Mouse (Mus musculus) limb, embryonic 14.5 days (tissue): ENCODE results near the gene Prkce. TPM values are rescaled to one million over a fixed set of nuclear protein-coding genes. Genes with fewer than 3 reads are reported as not detected.

Experiments
- ATAC-seq: fragments of 200-750 bp; cut with Nextera tagmentation; 2 replicates; pipeline ENCODE4 v1.8.0; 2017; ENCODE audit warnings: low read depth, moderate number of reproducible peaks, moderate TSS enrichment; ENCODE audit not compliant: low FRiP score
- DNase-seq: peaks from one replicate; pipeline ENCODE4 v3.0.0-alpha.2; 2015; ENCODE audit warnings: low spot score
- H3K27ac ChIP-seq: fragments of 300-500 bp; sonication (generic); replicated peaks from 2 replicates; pipeline ENCODE4 v1.5.1; 2014; ENCODE audit warnings: low read depth, mild to moderate bottlenecking, low read length, moderate library complexity, mixed read lengths
- H3K27me3 ChIP-seq: fragments of 300-500 bp; sonication (generic); 2 replicates; pipeline ENCODE4 v1.6.1; 2014; ENCODE audit warnings: low read length, mixed read lengths; ENCODE audit not compliant: control insufficient read depth, insufficient read depth
- H3K36me3 ChIP-seq: fragments of 300-500 bp; sonication (generic); 2 replicates; pipeline ENCODE4 v1.6.1; 2014; ENCODE audit warnings: mild to moderate bottlenecking, low read length, moderate library complexity, mixed read lengths; ENCODE audit not compliant: control insufficient read depth, insufficient read depth
- H3K4me1 ChIP-seq: fragments of 300-500 bp; sonication (generic); 2 replicates; pipeline ENCODE4 v1.6.1; 2014; ENCODE audit warnings: antibody characterized with exemption, low read length, mixed read lengths; ENCODE audit not compliant: control insufficient read depth, insufficient read depth
- H3K4me2 ChIP-seq: fragments of 300-500 bp; sonication (generic); replicated peaks from 2 replicates; pipeline ENCODE4 v1.6.1; 2014; ENCODE audit warnings: low read depth, mild to moderate bottlenecking, low read length, moderate library complexity; ENCODE audit not compliant: severe bottlenecking
- H3K4me3 ChIP-seq: fragments of 300-500 bp; sonication (generic); replicated peaks from 2 replicates; pipeline ENCODE4 v1.5.1; 2014; ENCODE audit warnings: low read length
- H3K9ac ChIP-seq: fragments of 300-500 bp; sonication (generic); 2 replicates; pipeline ENCODE4 v1.6.1; 2014; ENCODE audit warnings: mild to moderate bottlenecking, low read depth, low read length, moderate library complexity; ENCODE audit not compliant: severe bottlenecking
- H3K9me3 ChIP-seq: fragments of 300-500 bp; sonication (generic); 2 replicates; pipeline ENCODE4 v1.6.1; 2016; ENCODE audit warnings: low read length; ENCODE audit not compliant: control insufficient read depth
- POLR2A ChIP-seq: fragments of 200-500 bp; IDR thresholded peaks from 2 replicates; pipeline ENCODE4 v1.8.0; 2012; ENCODE audit warnings: inconsistent platforms, mild to moderate bottlenecking, moderate library complexity, borderline replicate concordance; ENCODE audit not compliant: insufficient read depth, insufficient read length; ENCODE audit errors: extremely low read depth
- WGBS: fragments of 180-500 bp; shearing (Covaris S2); extraction: QIAGEN DNeasy Blood & Tissue Kit; methylation state at CpG from one replicate; pipeline ENCODE4 v1.1.7; 2014; 5-methylcytosine and 5-hydroxymethylcytosine counted together
- polyA plus RNA-seq, 2 experiments: library from polyadenylated mRNA; depleted of rRNA in 1 of 2; stranded (reverse) in 1 of 2; unstranded in 1 of 2; fragments of >200 nt; fragmentation: Nextera tagmentation in 1 of 2; extraction: Ambion mirVana in 1 of 2; gene quantifications; 2 replicates each; pipeline versions ENCODE4 v1.2.1 to v1.2.3; 2012 to 2014

Prkce gene
- polyA plus RNA-seq, 2 experiments: 4.7 to 9.3 TPM

- no peaks in the 10 kb centered on the region for H3K27me3 ChIP-seq
- ATAC-seq (no peak), DNase-seq (no peak)
- H3K4me2 ChIP-seq: no peak overlapping the region
- 0 out of 2 replicates have a peak, but pooled peaks cover 4% of the 10 kb centered on the region for H3K4me1 ChIP-seq
- 0 out of 2 replicates have a peak, but pooled peaks cover 4% of the 10 kb centered on the region for H3K9me3 ChIP-seq
- H3K4me3 ChIP-seq: no peak overlapping the region
- TF ChIP-seq POLR2A: no peak
- WGBS: 77% methylated on average over 5 of the region's 5 CpGs
- H3K27ac ChIP-seq: no peak overlapping the region
- no peak overlapping the region for H3K9ac ChIP-seq
- H3K36me3 ChIP-seq: no peaks in the 10 kb centered on the region
Observed at GRCm38 (mm10) chr17:86445900-86446299, 278.3 kb downstream of the Prkce start.

- DNase-seq (no peak), ATAC-seq (no peak)
- Histone ChIP-seq H3K27me3 (no peaks in the 10 kb centered on the region), H3K4me3 (no peak overlapping the region), H3K4me1 (0 out of 2 replicates have a peak, but pooled peaks cover 4% of the 10 kb centered on the region), H3K9me3 (0 out of 2 replicates have a peak, but pooled peaks cover 4% of the 10 kb centered on the region), H3K9ac (no peak overlapping the region), H3K4me2 (no peak overlapping the region), H3K36me3 (no peaks in the 10 kb centered on the region), H3K27ac (no peak overlapping the region)
- TF ChIP-seq POLR2A: no peak
- WGBS: 86% methylated on average over 4 of the region's 4 CpGs
Observed at GRCm38 (mm10) chr17:86447101-86447598, 279.6 kb downstream of the Prkce start.

GRCm38 (mm10) chr17:86452934-86453333 lies 285.3 kb downstream of the Prkce start:
- Histone ChIP-seq H3K4me2 (no peak overlapping the region), H3K4me3 (no peak overlapping the region), H3K4me1 (no peaks in the 10 kb centered on the region), H3K9ac (no peak overlapping the region), H3K27me3 (no peaks in the 10 kb centered on the region), H3K9me3 (0 out of 2 replicates have a peak, but pooled peaks cover 4% of the 10 kb centered on the region), H3K27ac (no peak overlapping the region), H3K36me3 (no peaks in the 10 kb centered on the region)
- ATAC-seq (no peak), DNase-seq (no peak)
- 79% methylated on average over 4 of the region's 4 CpGs for WGBS
- no peak for TF ChIP-seq POLR2A

DNA sequence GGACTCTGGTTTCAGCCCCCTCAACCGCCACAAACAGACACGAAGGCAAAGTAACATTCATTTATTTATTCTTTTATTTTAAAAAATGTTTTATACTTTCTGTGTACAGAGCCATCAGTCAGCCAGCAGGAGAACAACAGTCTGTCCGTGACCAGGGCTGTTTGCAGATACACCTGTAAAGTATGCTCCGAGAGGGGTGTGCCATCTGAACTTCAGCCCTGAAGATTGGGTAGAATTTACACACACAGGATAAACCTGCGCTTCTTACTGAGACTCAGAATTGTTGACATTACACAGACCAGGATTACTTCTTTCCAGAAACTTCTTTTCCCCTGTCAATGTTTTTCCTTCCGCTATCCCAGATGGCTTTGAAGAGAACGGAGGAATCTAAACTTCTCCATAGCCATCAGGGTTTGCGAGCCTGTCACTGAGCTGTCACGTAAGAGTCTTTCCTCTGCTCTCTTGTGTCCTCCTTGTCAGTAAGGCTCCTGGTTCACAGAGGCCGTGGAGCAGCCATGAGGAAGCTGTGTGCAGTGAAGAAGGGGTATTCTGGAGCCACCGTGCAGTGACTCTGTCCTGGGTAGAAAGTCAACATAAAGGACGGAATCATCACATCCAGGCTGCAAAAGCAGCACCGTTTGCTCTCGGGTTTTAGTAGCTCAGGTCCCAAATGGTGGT lies 286.2 kb downstream of the Prkce start:
- Histone ChIP-seq H3K4me1 (no peaks in the 10 kb centered on the region), H3K27ac (no peak overlapping the region), H3K27me3 (no peaks in the 10 kb centered on the region), H3K36me3 (no peaks in the 10 kb centered on the region), H3K4me3 (no peak overlapping the region), H3K9me3 (no peaks in the 10 kb centered on the region), H3K4me2 (no peak overlapping the region), H3K9ac (no peak overlapping the region)
- no peak for DNase-seq
- no peak for ATAC-seq
- TF ChIP-seq POLR2A: no peak
- 81% methylated on average over 14 of the region's 14 CpGs for WGBS

DNA sequence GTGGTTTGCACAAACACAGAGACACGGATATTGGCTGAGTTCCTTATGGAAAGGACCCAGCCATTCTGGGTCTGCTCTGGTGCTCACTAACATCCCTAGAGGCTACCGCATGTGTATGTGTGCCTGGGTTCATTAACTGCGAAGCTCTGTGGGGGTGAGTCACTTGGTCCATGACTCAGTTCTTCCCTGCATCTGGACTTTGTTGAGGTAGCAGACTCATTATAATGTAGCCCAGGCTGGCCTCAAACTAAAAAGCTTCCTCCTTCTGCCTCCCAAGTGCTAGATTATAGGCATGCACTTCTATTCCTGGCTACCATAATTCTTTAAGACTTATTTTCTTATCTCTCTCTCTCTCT lies 286.7 kb downstream of the Prkce start:
- no peak for TF ChIP-seq POLR2A
- H3K9me3 ChIP-seq: no peaks in the 10 kb centered on the region

More for the DNA sequence above, 286.7 kb downstream of the Prkce start:
- ATAC-seq (no peak), DNase-seq (no peak)
- Histone ChIP-seq H3K4me3 (no peak overlapping the region), H3K27me3 (no peaks in the 10 kb centered on the region), H3K27ac (no peak overlapping the region), H3K9ac (no peak overlapping the region), H3K36me3 (no peaks in the 10 kb centered on the region), H3K4me1 (0 out of 2 replicates have a peak, but pooled peaks cover under 1% of the 10 kb centered on the region), H3K4me2 (no peak overlapping the region)
- 79% methylated on average over 3 of the region's 3 CpGs for WGBS
